8 mouse cellular contexts compared by ENCODE assay signal in genomic region chr8:8688823-8689453, GRCm38 (mm10). TPM values are rescaled to one million over a fixed set of nuclear protein-coding genes. Genes with fewer than 3 reads are reported as not detected.
DNase-seq lines count a peak whose midpoint lies in the region; ATAC-seq and TF ChIP-seq lines count a peak whose summit lies in the region.

No protein-coding gene starts in this region.

- in situ Hi-C loops in CH12.LX (cut with MboI; ENCODE audit: low pct_ligation_motif_present, low pct_unique_long_range_greater_than_20kb, low sequenced_read_pairs), result loop anchor here (25.0 kb wide), 1 partner anchor 227 kb away; no protein-coding TSS in a partner anchor

- no peaks in the 10 kb centered on the region for H3K36me3 ChIP-seq in heart, embryonic 11.5 days (ENCODE audit: control insufficient read depth, insufficient read depth, low read length)
- H3K36me3 ChIP-seq in CH12.LX (replicated peaks in 1 of 2; ENCODE audit: control insufficient read depth in 1 of 2, insufficient read depth in 1 of 2, low read length in 1 of 2), result peaks cover 0 to 22% of the 10 kb centered on the region in 2 experiments
- H3K36me3 ChIP-seq in heart, embryonic 16.5 days (ENCODE audit: control insufficient read depth, insufficient read depth), result no peaks in the 10 kb centered on the region

- peak overlapping the region; percentile 90 for H3K4me2 ChIP-seq in heart, embryonic 11.5 days
- peak overlapping the region; percentile 70 for H3K4me2 ChIP-seq in CH12.LX (ENCODE audit: insufficient read depth, low read depth, poor library complexity, severe bottlenecking)
- peak overlapping the region; percentile 89 for H3K4me2 ChIP-seq in heart, embryonic 16.5 days (ENCODE audit: low read depth, low read length)

- TF ChIP-seq RAD21 in CH12.LX (IDR thresholded peaks at IDR 0.05; ENCODE audit: low read depth, low read length), result no peak

- TF ChIP-seq EP300 in CH12.LX (IDR thresholded peaks at IDR 0.05; ENCODE audit: low read length), result no peak

- peaks cover 57% of the 10 kb centered on the region for H3K79me2 ChIP-seq in CH12.LX (replicated peaks; ENCODE audit: control insufficient read depth, extremely low read depth, insufficient read depth, poor library complexity, severe bottlenecking)

- peak overlapping the region; percentile 99 for H3K9ac ChIP-seq in heart, embryonic 11.5 days (ENCODE audit: low read depth, low read length)
- H3K9ac ChIP-seq in CH12.LX (ENCODE audit: insufficient read depth, low read depth), result peak overlapping the region; percentile 100
- peak overlapping the region; percentile 99 for H3K9ac ChIP-seq in heart, embryonic 16.5 days (ENCODE audit: low read length)

- dilution Hi-C loops in CH12.LX (cut with MboI; ENCODE audit: extremely low pct_ligation_motif_present, extremely low pct_unique_long_range_greater_than_20kb, low sequenced_read_pairs), result no loop called here

- DNase-seq in heart, postnatal 14 days, result no peak
- no peak for DNase-seq in CH12.LX (ENCODE audit: extremely low read depth)
- no peak for DNase-seq in adrenal gland, postnatal 4 days (ENCODE audit: low spot score in 2 of 2)
- no peak for DNase-seq in right cerebral cortex, postnatal 36 days (ENCODE audit: low spot score in 2 of 2)
- DNase-seq in spleen, postnatal 10 days (ENCODE audit: low spot score in 2 of 2), result no peak

- no peak overlapping the region for H3K27ac ChIP-seq in heart, embryonic 11.5 days (ENCODE audit: low read depth, low read length)
- no peak overlapping the region for H3K27ac ChIP-seq in CH12.LX (ENCODE audit: insufficient read depth, low read depth)
- peak overlapping the region; percentile 26 for H3K27ac ChIP-seq in heart, embryonic 16.5 days (ENCODE audit: low read length)

- H3K9me3 ChIP-seq in heart, embryonic 11.5 days (replicated peaks; ENCODE audit: control insufficient read depth, low read length), result no peaks in the 10 kb centered on the region
- H3K9me3 ChIP-seq in CH12.LX (replicated peaks; ENCODE audit: low read length), result no peaks in the 10 kb centered on the region
- no peaks in the 10 kb centered on the region for H3K9me3 ChIP-seq in heart, embryonic 16.5 days (replicated peaks; ENCODE audit: control insufficient read depth, low read length)

- intact Hi-C loops in heart, postnatal 14 days (cut with DNase I), result loop anchor here (5.0 kb wide), 1 partner anchor 43 kb away; no protein-coding TSS in a partner anchor

- peak overlapping the region; percentile 68 for H3K4me3 ChIP-seq in heart, embryonic 11.5 days (ENCODE audit: low read depth, low read length)
- peak overlapping the region; percentile 81 to 90 (median 82) for H3K4me3 ChIP-seq in CH12.LX (replicated peaks in 1 of 3; ENCODE audit: low read depth in 2 of 3, low read length in 2 of 3, poor library complexity in 1 of 3)
- peak overlapping the region; percentile 82 for H3K4me3 ChIP-seq in heart, embryonic 16.5 days (ENCODE audit: low read length)

- ATAC-seq in heart, embryonic 11.5 days (replicated peaks; ENCODE audit: insufficient number of reproducible peaks, low FRiP score, low TSS enrichment), result no peak
- no peak for ATAC-seq in heart, embryonic 16.5 days (replicated peaks; ENCODE audit: extremely low read depth, insufficient read depth, low FRiP score)
- ATAC-seq in megakaryocyte, adult 5-6 weeks (ENCODE audit: poor library complexity, severe bottlenecking), result 0 out of 2 replicates have a peak, but pooled peaks have one; percentile 3

- no peaks in the 10 kb centered on the region for H3K27me3 ChIP-seq in heart, embryonic 11.5 days (ENCODE audit: control insufficient read depth, insufficient read depth, low read length)
- no peaks in the 10 kb centered on the region for H3K27me3 ChIP-seq in CH12.LX (replicated peaks)
- no peaks in the 10 kb centered on the region for H3K27me3 ChIP-seq in heart, embryonic 16.5 days (ENCODE audit: control insufficient read depth, insufficient read depth, low read length)

- no peak for TF ChIP-seq CTCF in CH12.LX (conservative IDR thresholded peaks at IDR 0.05 in 1 of 2, IDR thresholded peaks at IDR 0.05 in 1 of 2; ENCODE audit: low read depth in 2 of 2, low read length in 2 of 2)

- peaks cover 30% of the 10 kb centered on the region for H3K4me1 ChIP-seq in heart, embryonic 11.5 days (ENCODE audit: control insufficient read depth, insufficient read depth, low read length)
- peaks cover 0 to 35% of the 10 kb centered on the region in 2 experiments; a peak in 2 of 4 replicates for H3K4me1 ChIP-seq in CH12.LX (ENCODE audit: control insufficient read depth in 1 of 2, insufficient read depth in 2 of 2)
- H3K4me1 ChIP-seq in heart, embryonic 16.5 days (ENCODE audit: control insufficient read depth, insufficient read depth, low read length), result peaks cover 36% of the 10 kb centered on the region

- WGBS in heart, embryonic 11.5 days (ENCODE audit: insufficient replicate concordance), result 15% methylated on average over 9 of the region's 9 CpGs
- WGBS in heart, embryonic 16.5 days, result 7% methylated on average over 9 of the region's 9 CpGs

- TF ChIP-seq POLR2A in CH12.LX (IDR thresholded peaks at IDR 0.05; ENCODE audit: low read depth, low read length), result no peak

TF ChIP-seq in CH12.LX, 34 proteins besides CTCF, POLR2A, EP300 and RAD21:
- no peak for TF ChIP-seq RCOR1 (conservative IDR thresholded peaks at IDR 0.05; ENCODE audit: low read depth, low read length)

RNA-seq across cellular contexts. Expression of gene Arglu1, which starts 1.4 kb away (rescaled TPM):
- 78.4 and 85.9 TPM in 2 replicates for polyA plus RNA-seq in heart, embryonic 11.5 days (2014; fragmentation: Nextera tagmentation; extraction: Ambion mirVana)
- total RNA-seq in heart, postnatal 14 days (2021), result 10 to 100 TPM; 35.6 to 39.7 TPM
- total RNA-seq in CH12.LX (2012; rRNA removed), result 35.1 and 46.2 TPM in 2 replicates
- 58.5 and 73.7 TPM in 2 replicates for total RNA-seq in CH12.LX (2014; rRNA removed)
- polyA plus RNA-seq in CH12.LX (2012; ENCODE audit: insufficient read length, low read depth), result 135 and 159 TPM in 2 replicates
- 60.9 and 76.7 TPM in 2 replicates for polyA plus RNA-seq in heart, embryonic 16.5 days (2015; fragmentation: Nextera tagmentation; extraction: Ambion mirVana)
- total RNA-seq in megakaryocyte, adult 5-6 weeks (2015), result 55.8 and 64.7 TPM in 2 replicates
- total RNA-seq in megakaryocyte, adult 5-6 weeks (2017), result 78.2 and 80.9 TPM in 2 replicates
- total RNA-seq in adrenal gland, postnatal 4 days (2021), result 100 to 1,000 TPM; 124 to 137 TPM

RNA-seq across cellular contexts. Expression of gene Efnb2, which starts 27.9 kb away (rescaled TPM):
- 18.5 and 19.1 TPM in 2 replicates for polyA plus RNA-seq in heart, embryonic 11.5 days (2014; fragmentation: Nextera tagmentation; extraction: Ambion mirVana)
- 10 to 100 TPM; 33.5 to 39.9 TPM for total RNA-seq in heart, postnatal 14 days (2021)
- total RNA-seq in CH12.LX (2012; rRNA removed) (0.21 and 0.25 TPM in 2 replicates), CH12.LX (2014; rRNA removed) (not detected in 2 replicates)
- polyA plus RNA-seq in CH12.LX (2012; ENCODE audit: insufficient read length, low read depth), result 0.06 and 0.12 TPM in 2 replicates
- 8.4 and 10.5 TPM in 2 replicates for polyA plus RNA-seq in heart, embryonic 16.5 days (2015; fragmentation: Nextera tagmentation; extraction: Ambion mirVana)
- 0.52 and 0.78 TPM in 2 replicates for total RNA-seq in megakaryocyte, adult 5-6 weeks (2015)
- 0.18 and 0.45 TPM in 2 replicates for total RNA-seq in megakaryocyte, adult 5-6 weeks (2017)
- 10 to 100 TPM; 34.2 to 41.3 TPM for total RNA-seq in adrenal gland, postnatal 4 days (2021)

Comparison
In these comparisons a context has a peak if more than half of its experiments do, and no peak if none do; other contexts are left out.
1. RNA of gene Efnb2, which starts 27.9 kb away (total RNA-seq): 34.2 to 41.3 TPM in adrenal gland, postnatal 4 days and 33.5 to 39.9 TPM in heart, postnatal 14 days; 0.18 to 0.78 TPM in megakaryocyte, adult 5-6 weeks and 0.21 to 0.25 TPM in CH12.LX; every median in the first group is over 10 times any median in the second.
2. Peak in every context shown above with its lines, with median percentiles within 50 percentile points of each other: H3K4me2 ChIP-seq, H3K4me3 ChIP-seq and H3K9ac ChIP-seq.